Comparison of ENCODE assay signal across 11 mouse cellular contexts in the genomic region with DNA sequence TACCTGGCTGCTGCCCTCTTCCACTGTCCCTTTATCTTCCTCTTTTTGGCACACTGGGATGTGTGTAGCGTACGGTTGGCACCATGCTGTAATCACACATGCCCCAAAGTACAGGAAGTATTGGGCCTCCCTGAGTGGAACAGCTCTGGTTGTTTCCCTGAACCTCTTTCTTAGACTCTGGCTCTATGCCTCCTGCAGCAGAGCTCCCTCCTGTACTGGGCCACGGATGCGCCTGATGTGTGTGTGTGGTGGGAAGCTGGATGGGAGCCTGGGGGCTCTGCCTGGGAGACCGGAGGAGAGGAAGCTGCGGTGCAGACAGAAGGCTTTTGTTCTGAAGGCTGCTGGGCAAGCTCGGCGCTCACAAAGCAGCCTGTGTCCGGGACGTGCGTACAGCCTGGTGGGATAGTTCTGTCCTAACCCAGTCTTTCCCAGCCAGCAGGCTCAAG. TPM values are rescaled to one million over a fixed set of nuclear protein-coding genes. Genes with fewer than 3 reads are reported as not detected.
A peak's percentile ranks its signal among the peaks of the same experiment; 100 is the strongest.
DNase-seq lines count a peak whose midpoint lies in the region; ATAC-seq and TF ChIP-seq lines count a peak whose summit lies in the region.
"Had no signal": no experiment of that assay in that cellular context is flagged by ENCODE, and none has a peak within 500 bp of the region (broad histone marks: within the 10 kb centered on the region; RNA-seq: fewer than 3 reads in every experiment).

No protein-coding gene starts in this region.

- H3K9me3 ChIP-seq in intestine, embryonic 14.5 days (ENCODE audit: control insufficient read depth, low read length), result no peaks in the 10 kb centered on the region
- H3K9me3 ChIP-seq in intestine, postnatal 0 days (ENCODE audit: control insufficient read depth), result no peaks in the 10 kb centered on the region
- H3K9me3 ChIP-seq in forebrain, embryonic 14.5 days (replicated peaks; ENCODE audit: control insufficient read depth, low read length), result no peaks in the 10 kb centered on the region
- no peaks in the 10 kb centered on the region for H3K9me3 ChIP-seq in liver, embryonic 11.5 days (ENCODE audit: control insufficient read depth, low read length)
- H3K9me3 ChIP-seq: G1E had no signal

- peaks cover 26% of the 10 kb centered on the region for H3K36me3 ChIP-seq in intestine, embryonic 14.5 days (ENCODE audit: control insufficient read depth, insufficient read depth, low read length)
- H3K36me3 ChIP-seq in intestine, postnatal 0 days (ENCODE audit: control insufficient read depth, insufficient read depth), result peaks cover 23% of the 10 kb centered on the region
- peaks cover 16% of the 10 kb centered on the region for H3K36me3 ChIP-seq in forebrain, embryonic 14.5 days (ENCODE audit: control insufficient read depth, insufficient read depth, low read length)
- H3K36me3 ChIP-seq in liver, embryonic 11.5 days (ENCODE audit: control insufficient read depth, insufficient read depth, low read length), result peaks cover 3% of the 10 kb centered on the region; the same call in 1 of the 2 replicates

- 85% methylated on average over 11 of the region's 11 CpGs for WGBS in intestine, embryonic 14.5 days
- WGBS in intestine, postnatal 0 days, result 94% methylated on average over 11 of the region's 11 CpGs
- WGBS in forebrain, embryonic 14.5 days, result 54% methylated on average over 11 of the region's 11 CpGs
- WGBS in liver, embryonic 11.5 days, result 93% methylated on average over 11 of the region's 11 CpGs

- no peak for TF ChIP-seq CTCF in intestine, postnatal 0 days (IDR thresholded peaks at IDR 0.05; ENCODE audit: low read depth)

- H3K27ac ChIP-seq in intestine, embryonic 14.5 days (ENCODE audit: low read depth), result peak overlapping the region; percentile 43; the same call in 1 of the 2 replicates
- no peak overlapping the region for H3K27ac ChIP-seq in intestine, postnatal 0 days (ENCODE audit: low read depth, low read length)
- peak overlapping the region; percentile 33; the same call in 1 of the 2 replicates for H3K27ac ChIP-seq in forebrain, embryonic 14.5 days (ENCODE audit: low read depth, low read length)
- H3K27ac ChIP-seq in liver, embryonic 11.5 days (ENCODE audit: low read depth, low read length), result no peak overlapping the region
- H3K27ac ChIP-seq: heart, adult 2 months; liver, embryonic 14.5 days had no signal

- no peak overlapping the region for H3K4me2 ChIP-seq in intestine, embryonic 14.5 days (ENCODE audit: low read length)
- H3K4me2 ChIP-seq in intestine, postnatal 0 days (replicated peaks; ENCODE audit: low read depth), result no peak overlapping the region
- no peak overlapping the region for H3K4me2 ChIP-seq in forebrain, embryonic 14.5 days (ENCODE audit: low read length)
- no peak overlapping the region for H3K4me2 ChIP-seq in liver, embryonic 11.5 days

- DNase-seq in intestine, embryonic 14.5 days (ENCODE audit: low spot score), result no peak
- DNase-seq in cerebellum, adult 9-11 months, result peak; percentile 65
- no peak for DNase-seq in forebrain, embryonic 14.5 days (ENCODE audit: low spot score)
- DNase-seq in spleen, postnatal 14 days (ENCODE audit: low spot score in 2 of 2), result no peak
- no peak for DNase-seq in liver, embryonic 11.5 days (ENCODE audit: low spot score)
- DNase-seq in kidney, postnatal 14 days, result no peak
- DNase-seq: heart, adult 2 months had no signal

- H3K4me1 ChIP-seq in intestine, embryonic 14.5 days (replicated peaks; ENCODE audit: control insufficient read depth, insufficient read depth, low read length), result no peaks in the 10 kb centered on the region
- no peaks in the 10 kb centered on the region for H3K4me1 ChIP-seq in intestine, postnatal 0 days (replicated peaks; ENCODE audit: control insufficient read depth, insufficient read depth, low read length)
- H3K4me1 ChIP-seq in forebrain, embryonic 14.5 days (ENCODE audit: control insufficient read depth, insufficient read depth, low read length), result no peaks in the 10 kb centered on the region
- H3K4me1 ChIP-seq in liver, embryonic 11.5 days (replicated peaks; ENCODE audit: control insufficient read depth, insufficient read depth, low read length), result 0 out of 2 replicates have a peak, but pooled peaks cover 4% of the 10 kb centered on the region

- no peaks in the 10 kb centered on the region for H3K27me3 ChIP-seq in intestine, embryonic 14.5 days (replicated peaks; ENCODE audit: control insufficient read depth, insufficient read depth, low read length)
- H3K27me3 ChIP-seq in intestine, postnatal 0 days (replicated peaks; ENCODE audit: control insufficient read depth, insufficient read depth, low read length), result no peaks in the 10 kb centered on the region
- no peaks in the 10 kb centered on the region for H3K27me3 ChIP-seq in forebrain, embryonic 14.5 days (replicated peaks; ENCODE audit: control insufficient read depth, insufficient read depth, low read length)
- H3K27me3 ChIP-seq in liver, embryonic 11.5 days (replicated peaks; ENCODE audit: control insufficient read depth, insufficient read depth, low read length), result no peaks in the 10 kb centered on the region

- no peak overlapping the region for H3K4me3 ChIP-seq in intestine, embryonic 14.5 days (ENCODE audit: low read depth, low read length)
- H3K4me3 ChIP-seq in intestine, postnatal 0 days (ENCODE audit: low read depth, low read length), result no peak overlapping the region
- H3K4me3 ChIP-seq in forebrain, embryonic 14.5 days (ENCODE audit: low read depth, low read length), result no peak overlapping the region
- H3K4me3 ChIP-seq in liver, embryonic 11.5 days (ENCODE audit: low read depth, low read length), result no peak overlapping the region
- H3K4me3 ChIP-seq: heart, adult 2 months had no signal

- peak; percentile 18; the same call in 1 of the 2 replicates for ATAC-seq in intestine, embryonic 14.5 days (replicated peaks; ENCODE audit: low FRiP score, low TSS enrichment, low read depth)
- ATAC-seq in intestine, postnatal 0 days, result no peak
- ATAC-seq in forebrain, embryonic 14.5 days, result peak; percentile 40; the same call in 1 of the 2 replicates
- ATAC-seq in megakaryocyte progenitor cell, adult 5-6 weeks (replicated peaks; ENCODE audit: poor library complexity), result peak; percentile 22
- no peak for ATAC-seq in liver, embryonic 11.5 days (replicated peaks; ENCODE audit: low FRiP score)

- no peak overlapping the region for H3K9ac ChIP-seq in intestine, embryonic 14.5 days (ENCODE audit: low read length)
- no peak overlapping the region for H3K9ac ChIP-seq in intestine, postnatal 0 days (ENCODE audit: low read depth, low read length)
- peak overlapping the region; percentile 46 for H3K9ac ChIP-seq in forebrain, embryonic 14.5 days (ENCODE audit: low read length)
- H3K9ac ChIP-seq in liver, embryonic 11.5 days (ENCODE audit: low read depth, low read length), result no peak overlapping the region
- H3K9ac ChIP-seq: liver, embryonic 14.5 days had no signal

RNA-seq across cellular contexts. Expression of gene Tedc1, which starts 7.4 kb away (rescaled TPM):
- 24.2 and 27.9 TPM in 2 replicates for polyA plus RNA-seq in intestine, embryonic 14.5 days (2014; fragmentation: Nextera tagmentation; extraction: Ambion mirVana)
- 5.5 and 6.8 TPM in 2 replicates for polyA plus RNA-seq in intestine, postnatal 0 days (2015; fragmentation: Nextera tagmentation; extraction: Ambion mirVana)
- 9.5 and 10.2 TPM in 2 replicates for polyA plus RNA-seq in forebrain, embryonic 14.5 days (2014; fragmentation: Nextera tagmentation; extraction: Ambion mirVana)
- total RNA-seq in megakaryocyte progenitor cell, adult 5-6 weeks (2015), result 5.2 and 5.3 TPM in 2 replicates
- 14.6 and 17.8 TPM in 2 replicates for total RNA-seq in megakaryocyte progenitor cell, adult 5-6 weeks (2017)
- 23.5 and 24.2 TPM in 2 replicates for polyA plus RNA-seq in liver, embryonic 11.5 days (2014; fragmentation: Nextera tagmentation; extraction: Ambion mirVana)

RNA-seq across cellular contexts. Expression of gene Crip1, which starts 17.5 kb away (rescaled TPM):
- 266 and 312 TPM in 2 replicates for polyA plus RNA-seq in intestine, embryonic 14.5 days (2014; fragmentation: Nextera tagmentation; extraction: Ambion mirVana)
- 1,918 and 1,992 TPM in 2 replicates for polyA plus RNA-seq in intestine, postnatal 0 days (2015; fragmentation: Nextera tagmentation; extraction: Ambion mirVana)
- polyA plus RNA-seq in forebrain, embryonic 14.5 days (2014; fragmentation: Nextera tagmentation; extraction: Ambion mirVana), result 32.5 and 46.1 TPM in 2 replicates
- 139 and 158 TPM in 2 replicates for total RNA-seq in megakaryocyte progenitor cell, adult 5-6 weeks (2015)
- total RNA-seq in megakaryocyte progenitor cell, adult 5-6 weeks (2017), result 126 and 150 TPM in 2 replicates
- 148 and 150 TPM in 2 replicates for polyA plus RNA-seq in liver, embryonic 11.5 days (2014; fragmentation: Nextera tagmentation; extraction: Ambion mirVana)

RNA-seq across cellular contexts. Expression of gene Tmem121, which starts 22.1 kb away (rescaled TPM):
- 6.6 and 7.6 TPM in 2 replicates for polyA plus RNA-seq in intestine, embryonic 14.5 days (2014; fragmentation: Nextera tagmentation; extraction: Ambion mirVana)
- 3.4 and 3.5 TPM in 2 replicates for polyA plus RNA-seq in intestine, postnatal 0 days (2015; fragmentation: Nextera tagmentation; extraction: Ambion mirVana)
- 28.9 and 31.5 TPM in 2 replicates for polyA plus RNA-seq in forebrain, embryonic 14.5 days (2014; fragmentation: Nextera tagmentation; extraction: Ambion mirVana)
- 0.17 TPM in 1 of 2 replicates, not detected in the other for total RNA-seq in megakaryocyte progenitor cell, adult 5-6 weeks (2015)
- 0.12 TPM in 1 of 2 replicates, not detected in the other for total RNA-seq in megakaryocyte progenitor cell, adult 5-6 weeks (2017)
- polyA plus RNA-seq in liver, embryonic 11.5 days (2014; fragmentation: Nextera tagmentation; extraction: Ambion mirVana), result 1.1 and 2.0 TPM in 2 replicates
- total RNA-seq: G1E had no signal
- polyA plus RNA-seq: G1E; heart, adult 2 months had no signal

RNA-seq across cellular contexts. Expression of gene Crip2, which starts 23.5 kb away (rescaled TPM):
- 124 and 129 TPM in 2 replicates for polyA plus RNA-seq in intestine, embryonic 14.5 days (2014; fragmentation: Nextera tagmentation; extraction: Ambion mirVana)
- polyA plus RNA-seq in intestine, postnatal 0 days (2015; fragmentation: Nextera tagmentation; extraction: Ambion mirVana), result 90.4 and 96.8 TPM in 2 replicates
- polyA plus RNA-seq in forebrain, embryonic 14.5 days (2014; fragmentation: Nextera tagmentation; extraction: Ambion mirVana), result 354 and 404 TPM in 2 replicates
- total RNA-seq in megakaryocyte progenitor cell, adult 5-6 weeks (2015), result 0.77 and 1.1 TPM in 2 replicates
- 0.57 and 1.2 TPM in 2 replicates for total RNA-seq in megakaryocyte progenitor cell, adult 5-6 weeks (2017)
- polyA plus RNA-seq in liver, embryonic 11.5 days (2014; fragmentation: Nextera tagmentation; extraction: Ambion mirVana), result 80.6 and 86.9 TPM in 2 replicates

Comparison
In these comparisons a context has a peak if more than half of its experiments do, and no peak if none do; other contexts are left out.
1. ATAC-seq: peak in intestine, embryonic 14.5 days (single experiment), forebrain, embryonic 14.5 days (single experiment) and megakaryocyte progenitor cell, adult 5-6 weeks (single experiment); none in intestine, postnatal 0 days (single experiment) and liver, embryonic 11.5 days (single experiment).
2. H3K27ac ChIP-seq: peak in intestine, embryonic 14.5 days (single experiment) and forebrain, embryonic 14.5 days (single experiment); none in intestine, postnatal 0 days (single experiment) and liver, embryonic 11.5 days (single experiment).